Mouse (Mus musculus): ENCODE measurements around the gene 1700003E16Rik. TPM values are rescaled to one million over a fixed set of nuclear protein-coding genes. Genes with fewer than 3 reads are reported as not detected.
A peak's percentile ranks its signal among the peaks of the same experiment; 100 is the strongest.

The 1700003E16Rik gene
- total RNA-seq, 2 experiments from 2014 or later = 28.5 to 29.0 TPM

GRCm38 (mm10) chr6:83122961-83123360 lies 33.2 kb upstream of the 1700003E16Rik start:
- intact Hi-C loops (cut with DNase I) = loop anchor here (5.0 kb wide), 1 partner anchor 39 kb away; no protein-coding TSS in a partner anchor
- no peak for DNase-seq (ENCODE audit: extremely low spot score in 1 of 2, low spot score in 2 of 2)

DNA sequence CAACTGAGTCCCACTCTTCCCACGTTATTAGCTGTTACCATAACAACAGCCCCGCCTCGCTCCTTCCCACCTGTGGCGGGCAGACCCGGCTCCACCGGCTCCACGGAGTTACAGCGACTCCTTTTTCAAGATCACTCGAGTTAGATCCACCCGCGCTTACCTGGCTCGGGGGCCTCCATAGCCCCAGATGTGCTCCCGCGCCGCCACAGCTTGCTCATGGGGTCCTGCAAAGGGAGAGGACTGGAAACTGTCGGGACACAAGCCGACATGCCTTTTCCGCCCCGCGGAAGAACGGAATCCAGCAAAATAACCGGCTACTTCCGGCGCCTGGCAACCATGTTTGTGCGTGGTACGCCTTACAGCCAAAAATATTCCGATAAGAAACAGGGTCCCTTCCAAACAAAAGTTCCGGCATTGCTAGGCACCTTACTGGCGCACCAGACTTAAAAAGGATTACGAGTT lies 31.3 kb upstream of the 1700003E16Rik start:
- DNase-seq (ENCODE audit: extremely low spot score in 1 of 2, low spot score in 2 of 2) = peak; percentile 93 to 95
- intact Hi-C loops (cut with DNase I) = loop anchor here (5.0 kb wide), 1 partner anchor 37 kb away; no protein-coding TSS in a partner anchor

GRCm38 (mm10) chr6:83125331-83125730 lies 30.9 kb upstream of the 1700003E16Rik start, which contains the start of gene Ino80b:
TSS of gene Ino80b (minus strand) at chr6:83125431.
- intact Hi-C loops (cut with DNase I) = no loop called here
- no peak for DNase-seq (ENCODE audit: extremely low spot score in 1 of 2, low spot score in 2 of 2)

DNA sequence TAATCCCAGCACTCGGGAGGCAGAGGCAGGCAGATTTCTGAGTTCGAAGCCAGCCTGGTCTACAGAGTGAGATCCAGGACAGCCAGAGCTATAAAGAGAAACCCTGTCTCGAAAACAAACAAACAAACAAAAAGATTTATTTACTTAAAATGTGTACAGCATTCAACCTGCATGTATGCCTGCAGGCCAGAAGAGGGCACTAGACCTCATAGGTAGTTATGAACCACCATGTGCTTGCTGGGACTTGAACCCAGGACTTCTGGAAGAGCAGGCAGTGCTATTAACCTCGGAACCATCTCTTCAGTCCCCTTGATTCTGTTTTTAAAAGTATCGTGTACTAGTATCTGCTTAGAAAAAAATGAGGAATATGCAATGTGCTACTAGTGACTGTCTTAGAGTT lies 28.8 kb upstream of the 1700003E16Rik start:
- intact Hi-C loops (cut with DNase I) = no loop called here

DNA sequence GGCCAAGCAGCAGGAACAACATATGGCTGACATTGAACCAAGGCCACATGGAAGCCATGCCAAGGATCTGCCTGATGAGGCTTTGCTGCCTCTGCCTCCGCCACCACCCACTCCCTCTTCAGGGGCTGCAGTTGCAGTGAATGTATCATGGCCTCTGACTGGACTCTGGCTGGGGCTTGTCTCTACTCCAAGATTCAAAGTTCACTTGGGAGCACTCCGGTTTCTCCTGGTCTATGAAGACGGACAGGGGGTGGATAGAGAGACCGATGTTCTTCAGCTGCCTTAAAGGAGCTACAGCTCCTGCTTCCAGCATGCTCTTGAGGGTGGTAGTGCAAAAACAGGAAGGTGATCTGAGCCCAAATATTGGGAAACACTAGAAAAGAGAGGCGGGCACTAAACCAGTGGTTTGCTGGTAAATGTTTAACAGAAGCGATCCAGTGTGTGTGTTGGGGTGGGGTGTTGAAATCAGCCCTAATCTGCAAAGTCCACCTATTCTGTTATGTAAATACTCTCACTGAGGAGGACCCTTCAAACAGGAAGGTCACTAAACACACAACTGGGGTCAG lies 24.7 kb upstream of the 1700003E16Rik start:
- intact Hi-C loops (cut with DNase I) = no loop called here
- no peak for DNase-seq (ENCODE audit: extremely low spot score in 1 of 2, low spot score in 2 of 2)

More for the DNA sequence above, 28.8 kb upstream of the 1700003E16Rik start:
- DNase-seq (ENCODE audit: extremely low spot score in 1 of 2, low spot score in 2 of 2) = no peak

DNA sequence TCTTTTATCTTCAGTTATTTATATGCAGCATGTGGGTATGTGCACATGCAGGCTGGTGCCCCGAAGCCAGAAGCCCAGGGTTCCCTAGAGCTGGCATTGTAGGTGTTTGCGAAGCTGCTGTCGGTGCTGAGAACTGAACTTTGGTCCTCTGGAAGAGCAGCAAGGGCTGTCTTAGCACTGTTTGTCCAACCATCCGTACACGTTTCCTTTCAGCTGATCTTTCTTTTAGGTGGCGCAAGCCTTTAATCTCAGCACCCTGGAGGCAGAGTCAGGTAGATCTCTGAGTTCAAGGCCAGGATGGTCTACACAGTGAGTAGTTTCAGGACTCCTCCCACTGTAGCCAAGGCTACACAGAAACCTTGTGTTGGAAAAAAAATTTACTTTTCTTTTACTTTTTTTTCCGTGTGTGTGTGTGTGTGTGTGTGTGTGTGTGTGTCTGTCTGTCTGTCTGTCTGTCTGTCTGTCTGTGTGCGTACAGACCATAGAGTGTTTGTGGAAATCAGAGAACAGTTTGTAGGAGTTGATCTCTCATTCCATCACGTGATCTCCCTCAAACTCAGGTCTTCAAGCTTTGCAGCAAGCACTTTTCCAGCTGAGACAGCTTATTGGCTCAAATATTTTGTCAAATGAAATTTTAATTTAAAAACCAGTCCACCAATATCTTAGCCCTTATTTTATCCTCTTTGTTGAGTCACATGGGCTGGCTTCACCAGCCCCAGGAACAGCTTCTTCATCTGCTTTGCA lies 23.9 kb upstream of the 1700003E16Rik start:
- no peak for DNase-seq (ENCODE audit: extremely low spot score in 1 of 2, low spot score in 2 of 2)
- intact Hi-C loops (cut with DNase I) = no loop called here

DNA sequence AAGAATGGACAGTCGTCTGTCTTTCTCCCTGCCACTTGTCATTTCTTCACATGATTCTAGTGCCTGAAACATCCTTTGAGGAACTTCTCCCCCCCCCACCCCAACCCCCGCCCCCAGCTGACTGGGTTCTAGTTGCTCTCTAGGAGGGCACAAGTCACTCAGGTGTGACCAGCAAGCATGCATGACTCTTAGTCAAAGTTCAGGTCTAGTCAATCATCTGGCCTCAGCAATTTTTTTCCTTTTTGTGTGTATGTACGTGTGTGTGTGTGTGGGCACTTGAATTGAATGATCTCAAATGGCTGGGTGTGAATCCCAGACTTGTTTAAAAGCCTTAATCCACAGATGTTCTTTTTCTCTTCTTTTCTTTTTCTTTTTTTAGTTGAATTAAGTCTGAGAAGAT lies 22.0 kb upstream of the 1700003E16Rik start:
- no peak for DNase-seq (ENCODE audit: extremely low spot score in 1 of 2, low spot score in 2 of 2)

DNA sequence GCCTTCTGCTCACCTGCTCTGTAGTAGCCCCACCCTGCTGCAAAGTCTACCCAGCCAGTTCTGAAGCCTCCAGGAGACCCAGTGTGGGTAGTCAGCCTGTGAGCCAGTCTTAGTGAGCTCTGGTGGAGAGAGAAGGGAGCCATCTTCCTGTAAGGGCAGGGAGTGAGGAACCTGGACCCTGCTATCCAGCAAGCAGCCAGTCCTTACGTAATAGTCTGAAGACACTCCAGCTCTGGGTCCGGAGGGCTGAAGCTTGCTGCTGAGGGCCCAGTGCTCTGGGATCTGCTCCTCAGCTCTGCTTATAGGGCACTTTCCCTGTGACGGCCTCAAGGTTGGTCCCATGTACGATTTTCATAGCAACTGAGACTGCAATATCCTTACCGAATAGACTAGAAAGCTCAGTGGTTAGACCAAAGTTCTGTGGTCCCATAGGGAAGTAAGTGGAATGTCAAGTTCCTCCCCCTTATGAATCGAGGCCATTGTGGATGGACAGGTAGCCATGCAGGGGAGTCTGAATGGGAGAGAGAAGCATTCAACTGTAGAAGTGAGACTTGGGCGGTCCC lies 21.2 kb upstream of the 1700003E16Rik start, which contains the start of gene Rtkn:
Gene Rtkn (plus strand): TSS at position 513 of the 563 bp plus-strand sequence.
- intact Hi-C loops (cut with DNase I) = no loop called here

More for the DNA sequence above, 22.0 kb upstream of the 1700003E16Rik start:
- intact Hi-C loops (cut with DNase I) = no loop called here

DNA sequence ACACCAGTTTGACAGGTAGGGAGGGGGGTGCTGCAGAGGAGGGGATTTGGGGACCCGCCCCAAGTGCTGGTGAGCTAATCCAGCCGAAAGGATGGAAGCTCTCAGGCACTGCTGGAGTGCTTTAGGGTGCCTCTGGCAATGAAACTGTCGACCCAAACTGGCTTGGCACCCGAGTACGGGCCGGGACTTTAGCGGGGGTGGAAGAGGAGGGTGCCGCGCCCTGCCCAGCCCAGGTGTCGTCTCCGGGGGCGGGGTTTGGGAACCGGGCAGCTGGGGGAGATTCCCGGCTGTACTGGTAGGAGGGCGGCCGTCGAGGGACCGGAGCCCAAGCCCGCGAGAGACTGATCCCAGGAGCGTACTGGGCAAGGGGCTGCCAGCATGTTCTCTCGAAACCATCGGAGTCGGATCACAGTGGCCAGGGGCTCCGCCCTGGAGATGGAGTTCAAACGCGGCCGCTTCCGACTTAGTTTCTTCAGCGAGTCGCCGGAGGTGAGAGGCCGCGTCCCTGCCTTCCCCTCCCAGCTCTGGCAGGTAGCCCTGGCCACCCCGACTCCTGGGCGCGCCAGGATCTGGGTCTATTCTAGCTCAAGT lies 20.5 kb upstream of the 1700003E16Rik start:
- no peak for DNase-seq (ENCODE audit: extremely low spot score in 1 of 2, low spot score in 2 of 2)
- intact Hi-C loops (cut with DNase I) = no loop called here

More for the DNA sequence above, 21.2 kb upstream of the 1700003E16Rik start, which contains the start of gene Rtkn:
- DNase-seq (ENCODE audit: extremely low spot score in 1 of 2, low spot score in 2 of 2) = no peak

GRCm38 (mm10) chr6:83136291-83136880 lies 19.8 kb upstream of the 1700003E16Rik start:
- no peak for DNase-seq (ENCODE audit: extremely low spot score in 1 of 2, low spot score in 2 of 2)
- intact Hi-C loops (cut with DNase I) = no loop called here

- DNase-seq (ENCODE audit: extremely low spot score in 1 of 2, low spot score in 2 of 2) = peak in 1 of 2 experiments; percentile 80
- intact Hi-C loops (cut with DNase I) = no loop called here
Measured at GRCm38 (mm10) chr6:83136881-83137575, 19.2 kb upstream of the 1700003E16Rik start.

DNA sequence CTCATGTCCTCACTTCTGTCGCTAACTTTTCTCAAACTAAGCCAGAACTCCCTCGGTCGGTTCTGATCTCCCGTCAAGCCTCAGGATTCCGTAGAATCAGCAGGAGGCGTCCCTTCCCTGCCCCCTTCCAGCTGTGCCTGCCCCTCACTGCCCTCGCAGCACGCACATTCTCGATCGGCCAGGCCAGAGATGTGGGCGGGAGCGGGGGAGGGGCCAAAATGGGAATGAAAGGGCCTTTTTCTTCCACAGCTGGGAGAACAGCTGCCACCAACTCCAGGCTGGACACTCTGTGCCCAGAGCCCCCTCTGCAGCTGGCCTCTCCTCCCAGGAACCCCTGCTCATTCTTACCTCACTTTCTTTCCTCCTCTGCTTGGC lies 18.6 kb upstream of the 1700003E16Rik start:
- intact Hi-C loops (cut with DNase I) = no loop called here
- DNase-seq (ENCODE audit: extremely low spot score in 1 of 2, low spot score in 2 of 2) = peak in 1 of 2 experiments; percentile 94

DNA sequence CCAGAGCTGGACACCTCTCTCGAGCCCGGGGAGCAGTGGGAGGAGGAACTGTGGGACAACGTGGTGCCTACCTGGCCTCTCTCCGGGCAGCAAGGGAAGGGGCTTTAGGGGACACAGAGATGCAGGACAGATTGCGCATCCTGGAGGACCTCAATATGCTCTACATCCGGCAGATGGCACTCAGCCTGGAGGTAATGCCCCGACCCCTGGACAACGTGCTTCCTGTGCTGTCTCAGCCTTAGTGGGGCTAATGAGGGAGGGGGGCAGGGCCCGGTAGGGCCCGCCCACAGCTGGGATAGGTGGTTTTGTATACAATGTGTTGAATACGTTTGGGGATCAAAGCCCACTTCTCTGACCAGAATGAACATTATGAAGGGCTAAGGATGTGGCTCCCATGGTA lies 18.1 kb upstream of the 1700003E16Rik start:
- peak in 1 of 2 experiments; percentile 66 for DNase-seq (ENCODE audit: extremely low spot score in 1 of 2, low spot score in 2 of 2)
- intact Hi-C loops (cut with DNase I) = no loop called here

DNA sequence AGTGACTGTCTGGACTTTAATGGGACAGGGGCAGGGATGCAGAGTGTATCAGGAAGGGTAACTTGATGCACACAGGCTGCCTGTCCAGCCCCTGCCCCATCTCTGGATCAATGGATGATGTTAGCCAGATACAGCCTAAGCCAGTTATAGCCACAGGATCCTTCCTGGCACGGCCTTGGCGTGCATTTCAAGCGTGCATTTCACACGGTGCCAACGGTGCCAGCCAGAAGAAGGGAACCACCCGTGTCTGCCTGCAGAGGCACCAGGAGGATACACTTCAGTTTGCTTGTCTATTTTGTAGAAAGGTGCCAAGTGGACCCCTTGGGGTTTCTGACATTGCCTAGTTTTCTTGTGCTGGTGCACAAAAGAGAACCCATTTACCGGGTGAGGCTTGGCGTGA lies 16.2 kb upstream of the 1700003E16Rik start:
- intact Hi-C loops (cut with DNase I) = no loop called here
- peak in 1 of 2 experiments; percentile 21 for DNase-seq (ENCODE audit: extremely low spot score in 1 of 2, low spot score in 2 of 2)

DNA sequence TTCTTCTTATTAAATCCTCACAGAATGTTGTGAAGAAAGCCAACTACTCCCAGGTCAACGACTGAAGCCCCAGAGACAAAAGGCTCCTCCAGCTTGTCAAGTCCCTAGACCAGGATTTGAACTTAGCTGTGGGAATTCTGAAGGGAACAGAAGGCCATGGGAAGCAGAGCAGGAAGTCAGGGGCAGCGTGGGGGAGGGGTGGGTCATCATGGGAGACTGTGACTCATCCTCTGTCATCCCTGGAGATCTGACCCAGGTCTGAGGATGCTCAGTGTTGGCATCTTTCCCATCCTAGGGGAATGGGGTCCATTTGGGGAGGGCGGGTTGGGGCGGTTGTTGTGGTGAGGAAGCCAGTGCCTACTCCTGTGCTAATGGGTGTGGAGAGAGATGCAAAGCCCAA lies 14.6 kb upstream of the 1700003E16Rik start:
- DNase-seq (ENCODE audit: extremely low spot score in 1 of 2, low spot score in 2 of 2) = peak in 1 of 2 experiments; percentile 69
- intact Hi-C loops (cut with DNase I) = no loop called here

DNA sequence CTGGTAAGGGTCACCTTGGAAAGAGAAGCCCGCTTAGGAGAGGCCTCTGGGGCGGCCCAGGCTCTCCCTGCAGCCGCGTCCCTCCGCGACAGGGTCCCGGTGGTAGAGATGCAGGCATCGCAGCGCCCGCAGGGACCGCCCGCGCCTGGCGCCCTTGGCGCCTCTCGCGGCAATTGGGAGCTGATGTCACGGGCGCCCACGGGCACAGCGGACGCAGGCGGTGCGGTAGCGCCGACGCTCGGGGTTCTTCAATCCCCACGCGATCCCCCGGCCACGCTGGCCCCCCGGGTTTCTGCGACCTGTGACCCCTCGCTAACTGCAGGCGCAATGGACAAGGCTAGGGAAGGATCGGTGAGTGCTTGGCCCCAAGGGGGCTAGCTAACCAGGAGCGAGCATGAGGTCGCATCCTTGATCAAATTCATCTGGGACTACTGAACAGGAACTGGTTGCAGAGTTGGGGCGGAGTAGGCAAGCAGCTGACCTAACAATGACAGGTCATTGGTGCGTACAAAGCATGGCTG lies 13.9 kb upstream of the 1700003E16Rik start:
- peak in 1 of 2 experiments; percentile 80 for DNase-seq (ENCODE audit: extremely low spot score in 1 of 2, low spot score in 2 of 2)
- intact Hi-C loops (cut with DNase I) = no loop called here

GRCm38 (mm10) chr6:83142886-83143285 lies 13.3 kb upstream of the 1700003E16Rik start:
- intact Hi-C loops (cut with DNase I) = no loop called here
- peak in 1 of 2 experiments; percentile 20 for DNase-seq (ENCODE audit: extremely low spot score in 1 of 2, low spot score in 2 of 2)

DNA sequence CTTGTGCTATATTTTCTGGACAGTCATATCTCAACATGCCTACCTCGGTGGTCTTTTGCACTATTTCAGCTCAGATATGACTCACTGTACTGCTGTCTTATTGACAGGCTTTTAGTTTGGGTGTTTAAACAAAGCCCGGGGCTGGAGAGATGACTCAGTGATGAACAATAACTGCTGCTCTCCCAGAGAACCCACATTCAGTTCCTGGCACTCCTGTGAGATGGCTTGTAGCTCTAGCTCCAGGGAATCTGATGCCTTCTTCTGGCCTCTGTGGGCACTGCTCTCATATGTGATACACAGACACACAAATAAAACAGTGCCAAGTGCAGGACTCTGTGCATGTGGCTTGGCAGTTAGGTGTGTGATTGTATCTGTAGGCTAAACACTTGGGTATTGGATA lies 11.0 kb upstream of the 1700003E16Rik start:
- intact Hi-C loops (cut with DNase I) = no loop called here
- DNase-seq (ENCODE audit: extremely low spot score in 1 of 2, low spot score in 2 of 2) = no peak
